Mouse (Mus musculus): Measurements from ENCODE around the gene Slc6a16.

Gene Slc6a16

GRCm38 (mm10) chr7:45312686-45313453 is 72.0 kb downstream of the Slc6a16 start:
- no peak for DNase-seq (ENCODE audit: low read depth)

- DNase-seq (ENCODE audit: low read depth), result no peak
These were observed 72.6 kb downstream of the Slc6a16 start for GRCm38 (mm10) chr7:45313495-45313894.

- no peak for DNase-seq (ENCODE audit: low read depth)
These were observed 74.4 kb downstream of the Slc6a16 start for GRCm38 (mm10) chr7:45315182-45315701.

GRCm38 (mm10) chr7:45316536-45316935 is 75.7 kb downstream of the Slc6a16 start:
- DNase-seq (ENCODE audit: low read depth), result no peak

DNA sequence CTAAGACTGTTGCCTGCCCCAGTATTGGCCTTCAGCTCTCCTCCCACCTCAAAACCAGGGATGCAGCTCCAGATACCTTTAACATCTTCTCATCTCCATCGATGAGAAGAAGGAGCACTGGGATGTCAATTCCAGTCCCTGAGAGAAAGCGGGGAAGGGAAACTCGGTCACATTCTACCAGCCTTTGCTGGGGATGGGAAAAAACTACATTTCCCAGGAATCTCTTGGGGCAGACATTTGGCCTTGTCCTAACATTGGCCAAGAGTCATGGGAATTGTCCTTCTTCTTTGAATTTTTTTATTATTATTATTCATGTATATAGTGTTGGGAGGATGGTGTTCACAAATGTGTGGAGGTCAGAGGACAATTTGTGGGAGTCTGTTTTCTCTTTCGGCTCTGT is 81.4 kb downstream of the Slc6a16 start:
- DNase-seq (ENCODE audit: low read depth), result no peak
